In the genomic region with DNA sequence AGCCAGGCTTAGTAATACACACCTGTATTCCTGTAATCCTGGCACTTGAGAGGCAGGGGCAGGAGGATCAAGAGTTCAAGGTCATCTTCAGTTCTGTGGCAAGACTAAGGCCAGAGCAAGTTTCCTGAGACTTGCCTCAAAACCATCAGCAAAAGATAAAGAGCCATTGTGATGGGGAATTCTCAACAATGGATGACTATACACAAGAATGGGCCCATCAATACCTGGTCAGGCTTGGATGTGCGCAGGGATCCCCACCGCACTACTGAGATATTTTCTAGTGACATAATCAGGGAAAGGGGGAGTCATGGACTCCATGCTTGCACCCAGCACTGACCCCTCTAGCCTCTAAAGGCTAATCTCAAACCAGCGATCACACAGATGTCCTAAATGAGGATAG, we compare ENCODE assay signal across 34 mouse cellular contexts.
"Had no signal": no experiment of that assay in that cellular context is flagged by ENCODE, and none has a peak within 500 bp of the region (broad histone marks: within the 10 kb centered on the region; RNA-seq: fewer than 3 reads in every experiment).

No protein-coding gene starts in this region.

- H3K27me3 ChIP-seq: heart, embryonic 12.5 days; heart, embryonic 13.5 days; heart, embryonic 15.5 days; hindbrain, embryonic 12.5 days; hindbrain, embryonic 13.5 days; hindbrain, embryonic 15.5 days; intestine, embryonic 15.5 days; kidney, embryonic 15.5 days had no signal

- H3K27ac ChIP-seq: heart, embryonic 13.5 days; heart, embryonic 15.5 days; hindbrain, embryonic 10.5 days; hindbrain, embryonic 12.5 days; hindbrain, embryonic 13.5 days; hindbrain, embryonic 14.5 days; hindbrain, embryonic 15.5 days; hindbrain, postnatal 0 days; intestine, embryonic 15.5 days; kidney, embryonic 15.5 days; kidney, postnatal 0 days; layer of hippocampus, adult 2 months; left cerebral cortex, adult 2 months had no signal

- ATAC-seq: hindbrain, embryonic 16.5 days; hindbrain, postnatal 0 days; inflammation-experienced regulatory T-cells, adult 6 months; intestine, embryonic 15.5 days; intestine, embryonic 16.5 days; intestine, postnatal 0 days had no signal

- H3K9me3 ChIP-seq: heart, embryonic 15.5 days; intestine, embryonic 15.5 days had no signal

- DNase-seq: heart, postnatal 10 days; heart, postnatal 14 days; heart, postnatal 36 days; heart, postnatal 4 days; kidney, adult 11 months; kidney, adult 18-20 months; kidney, adult 2 months; kidney, adult 8-10 months; kidney, adult 9 months; kidney, postnatal 10 days; kidney, postnatal 14 days; kidney, postnatal 25 days; kidney, postnatal 36 days; kidney, postnatal 4 days; layer of hippocampus, adult 9-11 months; layer of hippocampus, postnatal 36 days had no signal

- H3K9ac ChIP-seq: heart, embryonic 12.5 days; heart, embryonic 13.5 days; heart, embryonic 15.5 days; hindbrain, embryonic 12.5 days; hindbrain, embryonic 13.5 days; hindbrain, embryonic 14.5 days; hindbrain, embryonic 15.5 days; intestine, embryonic 15.5 days; kidney, embryonic 15.5 days had no signal

- H3K36me3 ChIP-seq: heart, embryonic 12.5 days; heart, embryonic 13.5 days; heart, embryonic 15.5 days; hindbrain, embryonic 10.5 days; hindbrain, embryonic 12.5 days; intestine, embryonic 15.5 days; kidney, embryonic 15.5 days had no signal

- H3K4me2 ChIP-seq: heart, embryonic 12.5 days; heart, embryonic 13.5 days; heart, embryonic 15.5 days; hindbrain, embryonic 12.5 days; hindbrain, embryonic 13.5 days; hindbrain, embryonic 14.5 days; hindbrain, embryonic 15.5 days; intestine, embryonic 15.5 days; kidney, embryonic 15.5 days had no signal

- H3K4me1 ChIP-seq: heart, embryonic 12.5 days; heart, embryonic 13.5 days; heart, embryonic 15.5 days; hindbrain, embryonic 10.5 days; hindbrain, embryonic 12.5 days; hindbrain, embryonic 13.5 days; hindbrain, embryonic 15.5 days; intestine, embryonic 15.5 days; kidney, embryonic 15.5 days had no signal

- H3K4me3 ChIP-seq: heart, embryonic 12.5 days; heart, embryonic 13.5 days; heart, embryonic 15.5 days; hindbrain, embryonic 10.5 days; hindbrain, embryonic 12.5 days; hindbrain, embryonic 13.5 days; hindbrain, embryonic 15.5 days; intestine, embryonic 15.5 days; kidney, embryonic 15.5 days; layer of hippocampus, adult 2 months; left cerebral cortex, adult 2 months had no signal
